Mouse (Mus musculus) limb, embryonic 13.5 days (tissue): ENCODE measurements around the gene Fermt3. TPM values are rescaled to one million over a fixed set of nuclear protein-coding genes. Genes with fewer than 3 reads are reported as not detected.

Experiments
- ATAC-seq: fragments of 200-750 bp; cut with Nextera tagmentation; 2 replicates; pipeline ENCODE4 v1.8.0; 2017; ENCODE audit warnings: low read depth, moderate number of reproducible peaks, moderate TSS enrichment; ENCODE audit not compliant: low FRiP score
- H3K27ac ChIP-seq: fragments of 300-500 bp; sonication (generic); 2 replicates; pipeline ENCODE4 v1.5.1; 2015; ENCODE audit warnings: inconsistent platforms, mild to moderate bottlenecking, moderate library complexity
- H3K27me3 ChIP-seq: fragments of 300-500 bp; sonication (generic); 2 replicates; pipeline ENCODE4 v1.6.1; 2015; ENCODE audit warnings: mild to moderate bottlenecking, inconsistent platforms
- H3K36me3 ChIP-seq: fragments of 300-500 bp; sonication (generic); 2 replicates; pipeline ENCODE4 v1.6.1; 2015; ENCODE audit warnings: inconsistent platforms, mild to moderate bottlenecking, moderate library complexity
- H3K4me1 ChIP-seq: fragments of 300-500 bp; sonication (generic); 2 replicates; pipeline ENCODE4 v1.6.1; 2015; ENCODE audit warnings: inconsistent platforms
- H3K4me2 ChIP-seq: fragments of 300-500 bp; sonication (generic); replicated peaks from 2 replicates; pipeline ENCODE4 v1.6.1; 2015; ENCODE audit warnings: inconsistent platforms, mild to moderate bottlenecking, moderate library complexity
- H3K4me3 ChIP-seq: fragments of 300-500 bp; sonication (generic); 2 replicates; pipeline ENCODE4 v1.5.1; 2015; ENCODE audit warnings: moderate library complexity, mild to moderate bottlenecking, inconsistent platforms
- H3K9ac ChIP-seq: fragments of 300-500 bp; sonication (generic); 2 replicates; pipeline ENCODE4 v1.6.1; 2015; ENCODE audit warnings: mild to moderate bottlenecking, inconsistent platforms
- H3K9me3 ChIP-seq: fragments of 300-500 bp; sonication (generic); 2 replicates; pipeline ENCODE4 v1.6.1; 2016; ENCODE audit warnings: inconsistent platforms
- WGBS: fragments of 180-500 bp; shearing (Covaris S2); methylation state at CpG from one replicate; pipeline ENCODE4 v1.1.7; 2015; 5-methylcytosine and 5-hydroxymethylcytosine counted together
- polyA plus RNA-seq: library from polyadenylated mRNA; unstranded; fragments of >200 nt; fragmentation: Nextera tagmentation; extraction: Ambion mirVana; gene quantifications from 2 replicates; pipeline ENCODE4 v1.2.1, GENCODE M21; 2015

The Fermt3 gene
- 7.6 and 8.4 TPM in 2 replicates for polyA plus RNA-seq

DNA sequence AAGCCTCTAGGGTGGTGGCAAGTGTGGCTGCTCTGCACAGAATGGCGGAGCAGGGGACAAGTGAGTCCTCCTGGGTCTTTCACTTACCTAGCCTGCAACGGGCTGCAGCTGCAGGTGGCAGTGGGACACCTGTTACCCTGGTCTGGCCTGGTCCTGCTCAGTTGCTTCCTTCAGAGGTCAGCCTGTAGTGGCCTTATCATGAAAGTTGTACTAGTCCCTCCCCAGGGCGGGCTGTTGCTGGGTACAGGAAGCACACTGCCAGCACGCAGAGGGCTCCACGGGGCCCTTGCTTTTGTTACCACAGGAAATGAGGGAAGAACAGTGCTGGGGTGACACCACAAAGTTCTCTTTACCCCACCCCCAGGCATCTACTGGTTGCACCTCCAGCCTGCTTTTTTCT is at the start of gene Fermt3:
Fermt3 (minus strand) TSS at position 279 of the 400 bp plus-strand sequence.
- no peaks in the 10 kb centered on the region for H3K4me1 ChIP-seq
- no peak within 1 kb of the TSS; the same call in 1 of the 2 replicates for H3K27ac ChIP-seq
- peaks cover 75% of the 10 kb centered on the region for H3K36me3 ChIP-seq
- 74% methylated on average over 5 of the region's 5 CpGs for WGBS
- no peaks in the 10 kb centered on the region for H3K9me3 ChIP-seq
- no peak within 1 kb of the TSS for H3K4me2 ChIP-seq
- no peak within 1 kb of the TSS for H3K4me3 ChIP-seq
- H3K27me3 ChIP-seq, result no peaks in the 10 kb centered on the region
- ATAC-seq, result no peak
- no peak within 1 kb of the TSS for H3K9ac ChIP-seq

DNA sequence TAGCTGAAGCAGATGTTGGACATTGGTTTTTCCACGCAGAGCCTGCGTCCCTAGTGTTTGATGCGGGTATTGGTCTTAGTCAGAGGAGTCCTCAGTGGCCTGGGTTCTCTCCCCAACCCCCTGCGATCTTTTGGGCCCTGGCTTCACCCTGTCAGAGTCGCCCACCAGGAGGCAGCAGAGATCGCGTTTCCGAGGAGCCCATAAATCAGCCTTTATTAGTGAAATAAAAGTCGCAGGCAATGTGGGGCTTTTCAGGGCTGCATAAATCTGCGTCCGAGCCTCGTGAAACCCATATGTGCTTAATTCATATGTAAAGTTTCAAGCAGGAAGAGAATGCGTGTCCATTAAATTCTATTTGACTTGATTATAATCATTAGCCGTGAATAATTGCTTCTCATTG is 48.9 kb upstream of the Fermt3 start:
- peaks cover 39% of the 10 kb centered on the region for H3K27me3 ChIP-seq
- no peaks in the 10 kb centered on the region for H3K36me3 ChIP-seq
- no peak overlapping the region for H3K4me3 ChIP-seq
- ATAC-seq, result peak; percentile 60
- H3K9me3 ChIP-seq, result no peaks in the 10 kb centered on the region
- H3K4me1 ChIP-seq, result peaks cover 68% of the 10 kb centered on the region
- peak overlapping the region; percentile 36 for H3K4me2 ChIP-seq
- no peak overlapping the region for H3K27ac ChIP-seq
- WGBS, result under 1% methylated on average over 14 of the region's 14 CpGs
- no peak overlapping the region for H3K9ac ChIP-seq

DNA sequence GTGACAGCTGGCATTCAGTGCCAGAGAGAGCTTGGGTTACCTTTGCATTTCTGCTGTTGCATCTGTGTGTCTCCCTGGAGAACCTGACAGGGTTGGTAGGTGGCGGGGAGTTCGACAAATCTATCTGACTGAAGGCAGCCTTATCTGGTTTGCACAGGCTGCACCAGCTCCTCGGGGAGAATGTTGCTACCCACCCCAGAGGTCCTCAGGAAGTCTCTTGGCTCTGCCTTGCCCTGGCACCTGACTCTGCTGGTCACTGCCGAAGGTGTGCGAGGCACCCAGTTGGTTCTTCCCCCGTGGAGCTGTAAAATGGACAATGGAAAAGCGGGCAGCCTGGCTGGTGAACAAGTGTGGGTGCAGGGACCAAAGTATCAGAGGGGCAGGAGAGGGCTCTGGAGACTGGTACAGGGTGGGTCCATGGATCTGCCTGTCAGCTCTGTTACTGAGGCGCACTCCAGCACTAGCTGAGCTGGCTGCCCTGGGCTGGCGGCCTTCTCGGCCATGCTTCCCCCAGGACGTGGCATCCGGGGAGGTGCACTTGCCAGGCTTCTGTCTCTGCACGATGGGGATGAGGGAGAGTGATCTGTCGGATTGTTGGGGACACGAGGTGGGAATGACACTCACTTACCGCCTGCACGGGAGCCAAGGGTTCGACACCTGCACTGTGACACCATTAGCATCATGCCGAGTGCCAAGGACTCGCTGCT is 48.2 kb upstream of the Fermt3 start:
- H3K9me3 ChIP-seq, result no peaks in the 10 kb centered on the region
- no peak overlapping the region; the same call in 1 of the 2 replicates for H3K4me2 ChIP-seq
- H3K4me3 ChIP-seq, result no peak overlapping the region
- 39% methylated on average over 20 of the region's 20 CpGs for WGBS
- no peak for ATAC-seq
- peaks cover 65% of the 10 kb centered on the region for H3K4me1 ChIP-seq
- peaks cover 35% of the 10 kb centered on the region for H3K27me3 ChIP-seq
- no peak overlapping the region for H3K9ac ChIP-seq
- H3K27ac ChIP-seq, result no peak overlapping the region
- no peaks in the 10 kb centered on the region for H3K36me3 ChIP-seq

DNA sequence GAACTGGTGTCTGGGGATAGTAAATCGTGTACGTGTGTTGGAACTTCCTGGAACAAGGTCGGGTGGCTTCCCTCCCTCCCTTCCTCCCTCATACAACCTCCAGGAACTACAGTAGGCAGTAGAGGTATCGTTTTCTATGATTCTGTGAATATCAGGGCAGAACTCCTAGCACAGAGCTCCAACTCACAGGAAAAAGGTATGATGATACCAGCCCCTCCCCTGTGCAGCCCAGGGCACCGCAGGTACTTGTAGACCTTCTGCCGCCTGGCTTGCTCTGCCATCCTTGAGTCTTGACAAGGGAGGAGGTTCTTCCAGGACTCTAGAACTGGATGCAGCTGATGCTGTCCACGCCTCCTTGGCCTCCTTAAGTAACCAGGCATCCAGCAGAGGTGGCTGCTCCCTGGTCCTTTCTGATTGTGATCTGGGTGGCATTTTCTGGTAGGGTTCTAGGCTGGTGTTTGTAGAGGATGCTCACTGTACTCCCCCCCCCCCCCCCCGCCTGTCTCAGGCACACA is 47.6 kb upstream of the Fermt3 start:
- no peak for ATAC-seq
- H3K36me3 ChIP-seq, result no peaks in the 10 kb centered on the region
- peak overlapping the region; percentile 45; the same call in 1 of the 2 replicates for H3K9ac ChIP-seq
- 33% methylated on average over 8 of the region's 8 CpGs for WGBS
- H3K4me3 ChIP-seq, result no peak overlapping the region
- no peak overlapping the region for H3K27ac ChIP-seq
- peak overlapping the region; percentile 16; the same call in 1 of the 2 replicates for H3K4me2 ChIP-seq
- no peaks in the 10 kb centered on the region for H3K9me3 ChIP-seq
- peaks cover 59% of the 10 kb centered on the region for H3K4me1 ChIP-seq
- H3K27me3 ChIP-seq, result peaks cover 31% of the 10 kb centered on the region

DNA sequence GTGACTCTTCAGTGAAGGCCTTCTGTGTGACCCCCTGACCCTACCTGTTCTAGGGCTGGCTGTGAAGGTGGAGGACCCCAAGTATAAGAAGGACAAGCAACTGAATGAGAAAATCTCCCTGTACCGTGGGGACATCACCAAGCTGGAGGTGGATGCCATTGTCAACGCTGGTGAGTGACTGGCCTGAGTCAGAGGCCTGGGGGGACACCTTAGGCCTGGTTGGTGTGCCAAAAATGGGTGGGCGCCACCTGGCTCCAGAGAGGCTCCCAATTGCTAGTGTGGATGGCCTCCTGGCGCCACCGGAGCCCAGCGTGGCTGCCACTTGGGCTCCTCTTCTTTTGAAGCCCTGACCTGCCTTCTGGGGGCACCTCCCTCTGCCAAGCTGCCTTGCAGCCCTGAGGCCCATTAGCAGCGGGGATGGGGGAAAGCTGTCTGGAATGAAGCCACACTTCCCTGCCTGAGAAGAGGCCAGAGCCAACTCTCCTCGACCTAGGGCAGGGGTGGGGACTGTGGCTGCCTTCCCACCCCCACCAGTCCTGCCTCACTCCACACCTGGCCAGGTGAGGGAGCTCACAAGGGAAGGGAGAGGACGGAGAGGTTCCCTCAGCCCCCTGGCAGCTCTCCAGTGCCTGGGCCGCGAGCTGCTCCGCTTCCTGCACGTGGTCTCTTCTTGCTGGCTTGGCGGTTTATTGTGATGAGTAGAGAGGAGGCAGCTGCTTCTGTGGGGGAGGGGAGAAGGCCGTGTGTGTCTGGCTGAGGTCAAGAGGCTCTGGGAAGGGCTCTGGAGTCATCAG is 47.0 kb upstream of the Fermt3 start:
- Histone ChIP-seq H3K27me3 (peaks cover 24% of the 10 kb centered on the region), H3K27ac (no peak overlapping the region), H3K4me2 (peak overlapping the region; percentile 16; the same call in 1 of the 2 replicates), H3K4me1 (peaks cover 55% of the 10 kb centered on the region), H3K9ac (peak overlapping the region; percentile 45), H3K36me3 (no peaks in the 10 kb centered on the region), H3K4me3 (no peak overlapping the region), H3K9me3 (no peaks in the 10 kb centered on the region)
- no peak for ATAC-seq
- WGBS, result 34% methylated on average over 15 of the region's 15 CpGs

DNA sequence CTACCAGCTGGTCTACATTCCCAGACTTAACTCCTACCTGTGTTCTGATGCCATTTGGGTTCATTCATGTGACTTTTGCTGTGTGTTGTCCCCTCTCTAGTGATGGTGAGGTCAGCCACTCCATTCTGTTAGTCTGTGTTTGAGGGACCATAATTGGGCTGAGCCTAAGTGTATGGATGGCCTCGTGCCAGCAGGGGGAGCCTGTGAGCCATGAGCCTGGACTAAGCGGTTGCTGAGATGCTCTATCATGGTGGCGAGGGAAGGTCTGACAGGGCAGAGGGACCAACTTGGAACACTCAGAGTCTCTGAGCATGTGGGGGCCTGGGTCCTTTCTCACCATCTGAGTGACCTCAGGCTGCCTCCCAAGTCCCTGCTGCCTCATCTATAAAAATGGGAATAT is 45.3 kb upstream of the Fermt3 start:
- peak; percentile 26; the same call in 1 of the 2 replicates for ATAC-seq
- peaks cover 39% of the 10 kb centered on the region for H3K4me1 ChIP-seq
- no peak overlapping the region for H3K27ac ChIP-seq
- no peaks in the 10 kb centered on the region for H3K36me3 ChIP-seq
- H3K9me3 ChIP-seq, result no peaks in the 10 kb centered on the region
- WGBS, result 2% methylated on average over 3 of the region's 3 CpGs
- H3K9ac ChIP-seq, result no peak overlapping the region
- no peak overlapping the region for H3K4me3 ChIP-seq
- H3K4me2 ChIP-seq, result no peak overlapping the region
- H3K27me3 ChIP-seq, result peaks cover 24% of the 10 kb centered on the region

DNA sequence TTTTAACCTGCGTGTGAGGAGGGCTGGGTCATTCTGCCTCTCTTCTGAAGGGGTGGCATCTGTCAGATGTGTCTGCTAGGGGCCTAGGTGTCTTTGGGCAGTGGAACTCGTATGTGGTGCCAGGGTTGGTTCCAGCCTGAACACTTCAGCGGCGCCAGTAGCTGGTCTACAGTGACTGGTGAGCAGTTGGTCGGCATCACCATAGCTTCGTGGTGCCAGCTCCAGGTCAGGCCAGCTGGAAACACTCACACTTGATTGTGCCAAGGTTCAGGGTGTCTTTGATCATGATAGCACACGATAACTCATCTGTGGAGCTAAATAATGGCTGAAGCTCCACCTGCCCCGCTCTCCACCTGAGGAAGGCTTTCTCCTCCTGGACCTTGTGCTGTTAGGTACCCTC is 43.6 kb upstream of the Fermt3 start:
- Histone ChIP-seq H3K9me3 (no peaks in the 10 kb centered on the region), H3K4me1 (peaks cover 30% of the 10 kb centered on the region), H3K27ac (no peak overlapping the region), H3K4me3 (no peak overlapping the region), H3K9ac (no peak overlapping the region), H3K27me3 (peaks cover 22% of the 10 kb centered on the region), H3K4me2 (no peak overlapping the region), H3K36me3 (no peaks in the 10 kb centered on the region)
- no peak for ATAC-seq
- 89% methylated on average over 8 of the region's 8 CpGs for WGBS

DNA sequence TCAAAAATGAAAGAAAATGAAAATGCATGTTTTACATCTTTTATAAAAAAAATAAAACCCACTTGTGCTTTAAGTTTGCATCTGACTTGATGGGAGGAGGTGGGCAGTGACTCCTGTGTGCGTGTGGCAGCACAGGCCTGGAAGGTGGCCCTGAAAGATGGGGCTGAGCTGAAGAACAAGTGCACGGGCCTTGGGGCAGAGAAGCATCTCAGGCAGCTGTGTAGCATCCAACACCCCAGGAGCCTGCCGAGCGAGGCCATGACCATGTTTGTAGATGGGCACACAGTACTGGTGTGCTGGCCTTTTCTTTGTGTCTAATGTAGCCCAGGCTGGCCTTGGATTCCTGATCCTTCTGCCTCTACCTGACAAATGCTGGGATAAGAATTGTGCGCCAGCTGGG is 42.8 kb upstream of the Fermt3 start:
- Histone ChIP-seq H3K9me3 (no peaks in the 10 kb centered on the region), H3K9ac (no peak overlapping the region), H3K36me3 (no peaks in the 10 kb centered on the region), H3K4me2 (no peak overlapping the region), H3K27me3 (peaks cover 17% of the 10 kb centered on the region), H3K27ac (no peak overlapping the region), H3K4me3 (no peak overlapping the region), H3K4me1 (peaks cover 30% of the 10 kb centered on the region)
- ATAC-seq, result no peak
- WGBS, result 88% methylated on average over 5 of the region's 5 CpGs

DNA sequence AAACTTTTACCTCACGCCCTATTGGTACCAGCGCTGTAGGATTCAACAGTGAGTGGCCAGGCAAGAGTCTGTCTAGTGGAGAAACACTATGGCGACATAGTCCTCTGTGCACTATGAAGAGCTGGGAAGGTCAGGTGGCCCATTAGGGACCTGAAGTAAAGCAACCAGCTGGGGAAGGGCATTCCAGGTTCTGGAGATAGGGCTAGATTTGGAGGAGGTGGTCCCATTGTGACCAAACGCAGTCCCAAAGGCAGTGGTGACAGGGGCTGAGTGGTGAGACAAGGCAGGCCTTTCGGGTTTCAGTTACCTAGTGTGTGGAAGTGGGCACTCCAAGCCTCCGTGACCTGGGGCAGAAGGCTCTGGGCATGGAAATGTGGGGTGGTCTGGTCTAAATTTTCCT is 39.3 kb upstream of the Fermt3 start:
- ATAC-seq, result no peak
- H3K36me3 ChIP-seq, result no peaks in the 10 kb centered on the region
- H3K9me3 ChIP-seq, result no peaks in the 10 kb centered on the region
- no peak overlapping the region for H3K4me3 ChIP-seq
- H3K4me2 ChIP-seq, result peak overlapping the region; percentile 100
- peak overlapping the region; percentile 48; the same call in 1 of the 2 replicates for H3K9ac ChIP-seq
- H3K27me3 ChIP-seq, result peaks cover 23% of the 10 kb centered on the region
- H3K27ac ChIP-seq, result no peak overlapping the region
- peaks cover 26% of the 10 kb centered on the region for H3K4me1 ChIP-seq
- WGBS, result 63% methylated on average over 6 of the region's 6 CpGs

DNA sequence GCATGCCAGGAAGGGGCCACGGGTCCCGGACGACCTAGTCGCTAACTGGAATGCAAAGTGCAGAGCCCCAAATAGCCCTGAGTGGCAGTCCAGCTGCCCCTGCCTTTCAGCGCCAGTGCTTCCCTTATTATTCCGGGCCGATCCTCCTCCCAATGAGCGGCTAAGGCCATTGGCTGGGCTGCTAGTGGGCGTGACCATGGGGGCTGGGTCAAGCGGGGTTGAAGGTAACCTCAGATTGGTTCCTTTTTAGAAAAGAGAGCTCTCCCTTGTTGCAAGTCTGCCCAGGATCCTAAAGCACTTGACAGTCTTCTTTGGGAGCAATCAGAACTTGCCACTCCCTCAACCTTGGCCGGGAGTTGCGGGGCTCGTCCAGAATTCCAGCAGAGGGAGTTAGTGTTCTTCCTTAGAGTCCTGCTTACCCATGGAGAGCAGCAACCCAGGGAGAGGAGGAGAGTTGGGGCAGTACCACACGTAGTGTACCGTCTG is 38.5 kb upstream of the Fermt3 start:
- Histone ChIP-seq H3K4me2 (peak overlapping the region; percentile 100), H3K9me3 (no peaks in the 10 kb centered on the region), H3K4me1 (peaks cover 26% of the 10 kb centered on the region), H3K4me3 (peak overlapping the region; percentile 72), H3K27ac (no peak overlapping the region), H3K36me3 (no peaks in the 10 kb centered on the region), H3K9ac (peak overlapping the region; percentile 48; the same call in 1 of the 2 replicates), H3K27me3 (peaks cover 23% of the 10 kb centered on the region)
- 0% methylated on average over 15 of the region's 15 CpGs for WGBS
- ATAC-seq, result peak; percentile 76

DNA sequence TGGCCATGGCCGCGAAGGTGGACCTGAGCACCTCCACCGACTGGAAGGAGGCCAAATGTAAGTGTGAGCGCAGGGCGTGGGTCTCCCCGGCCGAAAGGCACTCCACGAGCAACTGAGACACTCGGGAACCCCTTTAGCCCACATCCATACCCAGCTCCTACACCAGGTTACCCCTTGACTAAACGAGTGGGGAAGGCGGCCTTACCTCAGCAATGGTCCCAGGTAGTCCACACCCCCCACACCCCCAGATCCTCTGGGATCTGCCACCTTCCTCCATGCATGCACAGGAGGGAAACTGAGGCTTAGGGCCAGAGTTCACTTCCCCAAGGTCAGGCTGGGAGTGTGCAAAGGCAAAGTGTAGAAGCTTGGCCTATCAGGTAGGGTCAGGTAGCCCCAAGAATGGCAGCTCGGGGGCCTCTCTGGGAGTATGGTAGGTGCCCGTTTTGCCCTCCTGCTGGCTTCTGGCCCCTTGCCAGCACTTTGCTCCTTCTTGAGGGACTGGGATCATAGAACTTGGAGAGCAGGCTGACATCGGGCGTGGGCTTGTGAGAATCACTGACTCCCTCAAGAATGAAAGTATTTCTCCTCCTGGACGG is 38.0 kb upstream of the Fermt3 start:
- 1% methylated on average over 16 of the region's 16 CpGs for WGBS
- no peaks in the 10 kb centered on the region for H3K36me3 ChIP-seq
- H3K4me2 ChIP-seq, result peak overlapping the region; percentile 100
- peak overlapping the region; percentile 48; the same call in 1 of the 2 replicates for H3K27ac ChIP-seq
- peaks cover 23% of the 10 kb centered on the region for H3K27me3 ChIP-seq
- peak overlapping the region; percentile 75 for H3K9ac ChIP-seq
- peaks cover 26% of the 10 kb centered on the region for H3K4me1 ChIP-seq
- peak; percentile 20 for ATAC-seq
- peak overlapping the region; percentile 72 for H3K4me3 ChIP-seq
- no peaks in the 10 kb centered on the region for H3K9me3 ChIP-seq
